Mouse (Mus musculus) MEL (cell line): Measurements from ENCODE around the gene Tmtc2. TPM values are rescaled to one million over a fixed set of nuclear protein-coding genes. Genes with fewer than 3 reads are reported as not detected.

Source experiments
- DNase-seq: peaks from one replicate; pipeline ENCODE4 v3.0.0; 2011; ENCODE audit warnings: low read depth, low spot score
- H3K27ac ChIP-seq: 2 replicates; pipeline ENCODE4 v1.5.1; 2012; ENCODE audit warnings: low read depth, mild to moderate bottlenecking, control low read depth, low read length, moderate library complexity; ENCODE audit not compliant: control insufficient read depth
- H3K27me3 ChIP-seq, 2 experiments: fragments of 150-350 bp in 1 of 2; sonication (generic) in 1 of 2; 2 replicates each; pipeline ENCODE4 v1.6.1; 2012; ENCODE audit warnings: low read length in 2 of 2, mild to moderate bottlenecking in 2 of 2, improper control_type of control experiment in 1 of 2, moderate library complexity in 1 of 2; ENCODE audit not compliant: insufficient read depth in 2 of 2, control insufficient read depth in 1 of 2
- H3K36me3 ChIP-seq, 2 experiments: 2 replicates each; pipeline ENCODE4 v1.6.1; 2012 to 2014; ENCODE audit warnings: low read length in 2 of 2, improper control_type of control experiment in 1 of 2, inconsistent platforms in 1 of 2, mild to moderate bottlenecking in 1 of 2; ENCODE audit not compliant: insufficient read depth in 2 of 2, control insufficient read depth in 1 of 2
- H3K4me1 ChIP-seq, 2 experiments: fragments of 150-350 bp in 1 of 2; sonication (generic) in 1 of 2; 2 replicates each; pipeline ENCODE4 v1.6.1; 2012; ENCODE audit warnings: low read length in 2 of 2, improper control_type of control experiment in 1 of 2, mild to moderate bottlenecking in 1 of 2; ENCODE audit not compliant: insufficient read depth in 2 of 2, control insufficient read depth in 1 of 2
- H3K4me3 ChIP-seq, 2 experiments: fragments of 150-350 bp in 1 of 2; sonication (generic) in 1 of 2; 2 replicates each; pipeline ENCODE4 v1.5.1; 2012; ENCODE audit warnings: low read depth in 2 of 2, low read length in 2 of 2, mild to moderate bottlenecking in 2 of 2, moderate library complexity in 2 of 2, control low read depth in 1 of 2, improper control_type of control experiment in 1 of 2; ENCODE audit not compliant: control insufficient read depth in 1 of 2, insufficient read depth in 1 of 2
- H3K79me2 ChIP-seq: 2 replicates; pipeline ENCODE4 v1.6.1; 2012; ENCODE audit warnings: mild to moderate bottlenecking, low read length, moderate library complexity; ENCODE audit not compliant: control insufficient read depth, poor library complexity, insufficient read depth
- H3K9ac ChIP-seq: 2 replicates; pipeline ENCODE4 v1.6.1; 2012; ENCODE audit warnings: low read depth, mild to moderate bottlenecking, control low read depth, low read length, moderate library complexity; ENCODE audit not compliant: control insufficient read depth, poor library complexity, severe bottlenecking
- H3K9me3 ChIP-seq: fragments of 150-350 bp; sonication (generic); replicated peaks from 2 replicates; pipeline ENCODE4 v1.6.1; 2012; ENCODE audit warnings: mild to moderate bottlenecking, low read length, improper control_type of control experiment, moderate library complexity; ENCODE audit not compliant: insufficient read depth
- CHD2 ChIP-seq: IDR thresholded peaks from 2 replicates; pipeline ENCODE4 v1.6.1; 2011; ENCODE audit warnings: low read length, improper control_type of control experiment
- CTCF ChIP-seq, 3 experiments: IDR thresholded peaks in 2 of 3; conservative IDR thresholded peaks in 1 of 3; 2 replicates each; pipeline ENCODE4 v1.5.1; 2011 to 2012; ENCODE audit warnings: low read length in 3 of 3, low read depth in 2 of 3, mild to moderate bottlenecking in 2 of 3, improper control_type of control experiment in 1 of 3, inconsistent platforms in 1 of 3, mixed read lengths in 1 of 3, moderate library complexity in 1 of 3; ENCODE audit not compliant: control insufficient read depth in 1 of 3, insufficient read depth in 1 of 3, poor library complexity in 1 of 3, severe bottlenecking in 1 of 3
- ETS1 ChIP-seq: IDR thresholded peaks from 2 replicates; pipeline ENCODE4 v1.6.1; 2012; ENCODE audit warnings: low read depth, mild to moderate bottlenecking, inconsistent platforms, low read length, improper control_type of control experiment, moderate library complexity
- GABPA ChIP-seq: IDR thresholded peaks from 2 replicates; pipeline ENCODE4 v1.6.1; 2012; ENCODE audit warnings: low read depth, mild to moderate bottlenecking, inconsistent platforms, low read length, improper control_type of control experiment, moderate library complexity
- JUND ChIP-seq: IDR thresholded peaks from 2 replicates; pipeline ENCODE4 v1.6.1; 2011; ENCODE audit warnings: low read depth, mild to moderate bottlenecking, improper control_type of control experiment, low read length
- MEF2A ChIP-seq: IDR thresholded peaks from 2 replicates; pipeline ENCODE4 v1.6.1; 2014; ENCODE audit warnings: low read depth, mild to moderate bottlenecking, inconsistent platforms, low read length, improper control_type of control experiment; ENCODE audit not compliant: poor library complexity, insufficient replicate concordance, severe bottlenecking; ENCODE audit errors: extremely low read depth
- MYC ChIP-seq: IDR thresholded peaks from 2 replicates; pipeline ENCODE4 v1.6.1; 2011; ENCODE audit warnings: low read depth, mild to moderate bottlenecking, low read length, improper control_type of control experiment, moderate library complexity
- NELFE ChIP-seq: IDR thresholded peaks from 2 replicates; pipeline ENCODE4 v1.6.1; 2011; ENCODE audit warnings: low read depth, low read length, improper control_type of control experiment
- NRF1 ChIP-seq: IDR thresholded peaks from 2 replicates; pipeline ENCODE4 v1.6.1; 2014; ENCODE audit warnings: low read depth, mild to moderate bottlenecking, inconsistent platforms, low read length, improper control_type of control experiment, moderate library complexity; ENCODE audit not compliant: poor library complexity, insufficient read depth, severe bottlenecking
- POLR2AphosphoS2 ChIP-seq: IDR thresholded peaks from 2 replicates; pipeline ENCODE4 v1.6.1; 2011; ENCODE audit warnings: low read length, improper control_type of control experiment
- TCF12 ChIP-seq: IDR thresholded peaks from 2 replicates; pipeline ENCODE4 v1.6.1; 2014; ENCODE audit warnings: low read depth, mild to moderate bottlenecking, inconsistent platforms, low read length, improper control_type of control experiment, moderate library complexity
- UBTF ChIP-seq: IDR thresholded peaks from 2 replicates; pipeline ENCODE4 v1.6.1; 2012; ENCODE audit warnings: low read depth, mild to moderate bottlenecking, inconsistent platforms, low read length, improper control_type of control experiment, moderate library complexity, borderline replicate concordance; ENCODE audit not compliant: insufficient read depth
- ZKSCAN1 ChIP-seq: IDR thresholded peaks from 2 replicates; pipeline ENCODE4 v1.6.1; 2012; ENCODE audit warnings: low read depth, mild to moderate bottlenecking, inconsistent platforms, low read length, improper control_type of control experiment, moderate library complexity
- ZNF384 ChIP-seq: IDR thresholded peaks from 2 replicates; pipeline ENCODE4 v1.6.1; 2012; ENCODE audit warnings: low read depth, mild to moderate bottlenecking, inconsistent platforms, low read length, improper control_type of control experiment
- polyA plus RNA-seq, 2 experiments: library from polyadenylated mRNA; stranded (reverse) in 1 of 2; unstranded in 1 of 2; fragments of >175 nt in 1 of 2; fragments of >200 nt in 1 of 2; gene quantifications; 2 replicates each; pipeline versions ENCODE4 v1.2.1 to v1.2.4; 2012; ENCODE audit warnings: low replicate concordance in 2 of 2, low read depth in 1 of 2; ENCODE audit not compliant: insufficient read length in 2 of 2, insufficient read depth in 1 of 2, missing spikeins in 1 of 2
- total RNA-seq: library from RNA; depleted of rRNA; stranded (reverse); fragments of 300-350 nt; gene quantifications from 2 replicates; pipeline ENCODE4 v1.2.3, GENCODE M21; 2012

Tmtc2 gene
- total and polyA plus RNA-seq, 3 experiments = not detected

DNA sequence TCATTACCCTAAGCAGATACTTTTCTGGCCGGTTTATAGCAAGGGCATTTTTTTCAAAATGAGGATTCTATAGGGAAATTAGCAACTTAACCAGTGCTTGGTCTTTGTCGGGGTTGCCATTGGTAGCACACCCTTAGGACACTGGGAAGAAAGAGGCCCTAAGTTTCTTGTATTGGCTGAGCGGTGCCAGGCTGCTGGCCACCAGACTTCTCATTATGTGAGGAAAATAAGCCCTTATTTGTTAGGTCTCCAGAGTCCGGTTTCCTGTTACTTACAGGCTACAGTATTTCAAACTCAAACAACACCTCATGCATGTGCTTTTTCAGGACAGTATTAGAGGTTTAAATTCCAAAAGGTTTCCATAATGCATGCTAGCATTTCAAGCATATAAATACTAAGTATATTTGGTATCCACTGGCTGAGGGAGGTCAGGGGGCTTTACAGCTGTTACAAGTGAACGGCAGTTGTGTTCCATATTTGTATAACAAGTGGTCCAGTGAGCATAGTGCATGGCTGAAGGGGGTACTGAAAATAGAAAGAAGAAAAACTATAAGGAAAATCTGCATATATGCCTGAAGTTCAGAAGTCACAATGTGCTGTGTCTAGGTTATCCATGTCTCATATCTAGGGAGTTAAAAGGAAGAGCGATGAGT, 55.0 kb downstream of the Tmtc2 start:
- no peak overlapping the region for H3K4me3 ChIP-seq
- H3K79me2 ChIP-seq = no peaks in the 10 kb centered on the region
- no peaks in the 10 kb centered on the region for H3K36me3 ChIP-seq
- DNase-seq = no peak
- no peaks in the 10 kb centered on the region for H3K27me3 ChIP-seq
- H3K4me1 ChIP-seq = no peaks in the 10 kb centered on the region
- H3K9ac ChIP-seq = no peak overlapping the region
- H3K9me3 ChIP-seq = no peaks in the 10 kb centered on the region
- no peak overlapping the region for H3K27ac ChIP-seq
- no peak for TF ChIP-seq POLR2AphosphoS2
- TF ChIP-seq, all 39 proteins: peak for 0

DNA sequence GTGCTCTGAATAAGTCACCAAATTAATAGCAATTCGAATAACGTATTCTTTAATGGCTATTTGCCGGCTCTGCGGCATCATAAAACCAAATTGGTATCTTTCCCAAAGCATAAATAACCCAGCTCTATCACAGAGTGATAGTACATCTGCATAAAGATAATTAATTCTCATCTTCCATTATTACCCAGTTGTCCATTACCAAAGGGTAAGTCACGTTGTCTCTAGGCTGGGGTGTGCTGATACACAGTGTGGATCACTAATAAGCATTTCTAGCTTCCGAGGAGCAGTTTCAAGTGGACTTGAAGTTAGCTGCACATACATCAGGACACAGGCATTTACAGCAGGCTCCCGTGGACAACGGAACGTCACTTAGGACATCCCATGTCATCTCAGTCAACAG, 56.1 kb downstream of the Tmtc2 start:
- DNase-seq = no peak
- Histone ChIP-seq H3K9ac (no peak overlapping the region), H3K9me3 (no peaks in the 10 kb centered on the region), H3K27me3 (no peaks in the 10 kb centered on the region)
- TF ChIP-seq CHD2 (no peak), ETS1 (no peak), ZKSCAN1 (no peak), TCF12 (no peak), NRF1 (no peak), NELFE (no peak), UBTF (no peak), GABPA (no peak), ZNF384 (no peak), CTCF (IDR thresholded peaks at IDR 0.05 in 2 of 3, conservative IDR thresholded peaks at IDR 0.05 in 1 of 3; ENCODE audit: control insufficient read depth in 1 of 3, insufficient read depth in 1 of 3, low read depth in 2 of 3, low read length in 3 of 3, poor library complexity in 1 of 3, severe bottlenecking in 1 of 3) (no peak), JUND (no peak), MEF2A (no peak)
- TF ChIP-seq, all 39 proteins: peak for 0
- no peak overlapping the region for H3K4me3 ChIP-seq
- H3K27ac ChIP-seq = no peak overlapping the region
- no peaks in the 10 kb centered on the region for H3K4me1 ChIP-seq
- H3K79me2 ChIP-seq = no peaks in the 10 kb centered on the region
- no peaks in the 10 kb centered on the region for H3K36me3 ChIP-seq

GRCm38 (mm10) chr10:105513777-105514322, 60.4 kb downstream of the Tmtc2 start:
- Histone ChIP-seq H3K9me3 (no peaks in the 10 kb centered on the region), H3K36me3 (no peaks in the 10 kb centered on the region), H3K4me3 (no peak overlapping the region), H3K9ac (no peak overlapping the region), H3K27me3 (no peaks in the 10 kb centered on the region), H3K79me2 (no peaks in the 10 kb centered on the region), H3K4me1 (no peaks in the 10 kb centered on the region), H3K27ac (no peak overlapping the region)
- no peak for DNase-seq
- peak; percentile 34 for TF ChIP-seq TCF12
- no peak for TF ChIP-seq MYC
